ENCODE assay signal across 22 mouse cellular contexts in the genomic region with DNA sequence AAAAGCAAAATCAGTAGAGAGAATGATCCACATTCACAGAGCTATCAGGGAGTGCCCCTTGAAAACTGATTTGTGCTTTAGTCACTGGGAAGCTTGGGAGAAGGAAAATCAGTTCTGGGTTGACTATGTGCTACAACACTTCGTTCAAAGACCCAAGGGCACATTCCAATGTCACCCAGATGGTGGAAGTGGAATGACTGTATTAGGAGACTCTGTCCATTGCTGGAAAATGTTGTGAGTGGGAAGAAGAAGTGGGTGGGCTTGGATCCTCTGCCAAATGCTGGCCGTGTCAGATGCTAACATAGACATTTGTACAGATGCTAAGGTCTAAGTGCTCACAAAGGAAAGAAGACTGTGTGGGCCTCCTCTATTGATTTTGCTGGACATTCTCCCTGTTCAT. TPM values are rescaled to one million over a fixed set of nuclear protein-coding genes. Genes with fewer than 3 reads are reported as not detected.
A peak's percentile ranks its signal among the peaks of the same experiment; 100 is the strongest.
DNase-seq lines count a peak whose midpoint lies in the region; ATAC-seq and TF ChIP-seq lines count a peak whose summit lies in the region.
"Had no signal": no experiment of that assay in that cellular context is flagged by ENCODE, and none has a peak within 500 bp of the region (broad histone marks: within the 10 kb centered on the region; RNA-seq: fewer than 3 reads in every experiment).

No protein-coding gene starts in this region.

- H3K4me3 ChIP-seq in lung, embryonic 14.5 days (ENCODE audit: low read depth, low read length) = no peak overlapping the region

- no peak overlapping the region for H3K9ac ChIP-seq in lung, embryonic 14.5 days

- DNase-seq in lung, embryonic 14.5 days = peak; percentile 61
- DNase-seq in lung, postnatal 36 days = no peak
- DNase-seq in lung, postnatal 10 days = peak; percentile 18
- no peak for DNase-seq in lung, postnatal 25 days (ENCODE audit: low spot score)
- peak; percentile 57 for DNase-seq in Muller cell, postnatal 12 days (ENCODE audit: inconsistent ontology term)
- DNase-seq in embryo, embryonic 9.5 days (ENCODE audit: extremely low spot score) = no peak
- DNase-seq: adrenal gland, adult 2 months; adrenal gland, adult 8-10 months; adrenal gland, postnatal 10 days; adrenal gland, postnatal 14 days; adrenal gland, postnatal 25 days; adrenal gland, postnatal 36 days; B cell, adult 2 months; cerebellum, adult 11 months; cerebellum, adult 11-12 months; cerebellum, adult 18-20 months; cerebellum, adult 2 months had no signal

- H3K36me3 ChIP-seq in lung, embryonic 14.5 days (ENCODE audit: insufficient read depth) = no peaks in the 10 kb centered on the region
- H3K36me3 ChIP-seq: G1E had no signal

- H3K27ac ChIP-seq in lung, embryonic 14.5 days (ENCODE audit: low read depth) = no peak overlapping the region

- no peak for TF ChIP-seq CTCF in lung, embryonic 14.5 days (IDR thresholded peaks at IDR 0.05; ENCODE audit: low read depth)

- 40% methylated on average over 2 of the region's 2 CpGs for WGBS in lung, embryonic 14.5 days

- H3K4me2 ChIP-seq in lung, embryonic 14.5 days = no peak overlapping the region

- ATAC-seq in lung, embryonic 14.5 days (ENCODE audit: insufficient read depth) = peak; percentile 28; the same call in 1 of the 2 replicates
- ATAC-seq: activated CD4-positive, CD25-positive, alpha-beta regulatory T cell, adult 4 months; CD4-positive, CD25-positive, alpha-beta regulatory T cell, adult 4 months; Patski had no signal

- no peaks in the 10 kb centered on the region for H3K9me3 ChIP-seq in lung, embryonic 14.5 days (ENCODE audit: low read depth, low read length)

- H3K4me1 ChIP-seq in lung, embryonic 14.5 days (ENCODE audit: insufficient read depth) = no peaks in the 10 kb centered on the region

- H3K27me3 ChIP-seq in lung, embryonic 14.5 days (ENCODE audit: insufficient read depth, low read length) = no peaks in the 10 kb centered on the region
- H3K27me3 ChIP-seq: CH12.LX, Patski had no signal

RNA-seq across cellular contexts. Expression of a gene that starts 29.6 kb away (rescaled TPM):
- 2.4 and 2.6 TPM in 2 replicates for polyA plus RNA-seq in lung, embryonic 14.5 days (2014; fragmentation: Nextera tagmentation; extraction: Ambion mirVana)
- polyA plus RNA-seq: activated CD4-positive, CD25-positive, alpha-beta regulatory T cell, adult 4 months; G1E had no signal

Comparison
In these comparisons a context has a peak if more than half of its experiments do, and no peak if none do; other contexts are left out.
1. DNase-seq: peak in lung, embryonic 14.5 days (single experiment), lung, postnatal 10 days (single experiment) and Muller cell, postnatal 12 days (single experiment); none in lung, postnatal 36 days (single experiment), lung, postnatal 25 days (single experiment) and embryo, embryonic 9.5 days (single experiment).